Mouse (Mus musculus): ENCODE measurements around the gene BC035044.
"Not testable (repeated sequence)": the region's sequence is repeated elsewhere in the genome, so short reads cannot be mapped to it uniquely, and the experiment has no call there.

DNA sequence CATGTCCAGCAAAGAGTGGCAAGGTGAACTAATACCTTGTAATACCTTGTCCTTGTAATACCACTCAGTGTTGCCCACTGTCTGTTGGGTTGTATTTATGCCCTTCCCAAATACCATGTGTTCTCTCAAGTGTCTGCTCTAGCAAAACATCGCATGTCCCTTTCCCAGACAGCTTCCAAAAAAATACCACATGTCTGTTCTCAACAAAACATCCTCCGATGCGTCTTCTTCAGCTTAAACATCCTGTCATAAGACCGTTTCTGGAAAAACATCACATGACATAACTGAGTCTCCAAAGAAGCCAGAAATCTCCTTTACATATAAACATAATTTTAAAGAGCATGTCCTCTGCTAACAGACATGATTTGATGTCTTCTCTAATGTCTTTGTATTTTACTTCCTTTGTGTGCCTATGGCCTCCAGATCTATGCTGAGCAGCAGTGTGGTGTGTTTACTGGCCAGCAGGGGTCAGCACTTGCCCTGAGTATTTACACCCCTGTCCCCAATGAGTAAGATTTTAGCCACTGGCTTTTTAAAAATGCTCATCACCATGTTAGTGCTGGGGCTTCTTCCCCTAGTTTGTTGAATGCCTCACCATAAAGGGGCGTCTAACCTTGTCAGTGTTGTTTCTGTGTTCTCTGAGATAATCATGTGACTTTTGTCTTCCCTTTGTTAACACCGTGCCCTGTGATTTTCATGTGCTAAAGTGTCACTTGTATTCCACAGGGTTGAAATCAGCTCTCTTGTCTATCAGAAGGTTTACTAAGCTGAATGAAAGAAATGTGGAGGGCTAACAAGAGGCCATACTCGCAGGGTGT is 85.9 kb downstream of the BC035044 start:
- peak; percentile 77 for TF ChIP-seq CTCF (IDR thresholded peaks at IDR 0.05; ENCODE audit: low read depth)
- not testable (repeated sequence) for TF ChIP-seq EP300 (optimal IDR thresholded peaks at IDR 0.05)

Data from stomach, postnatal 0 days (tissue).